Mouse (Mus musculus) kidney, postnatal 0 days (tissue): ENCODE data around the gene Meis1. TPM values are rescaled to one million over a fixed set of nuclear protein-coding genes. Genes with fewer than 3 reads are reported as not detected.
A peak's percentile ranks its signal among the peaks of the same experiment; 100 is the strongest.

Experiments used
- ATAC-seq: fragments of 200-750 bp; cut with Nextera tagmentation; replicated peaks from 2 replicates; pipeline ENCODE4 v1.8.0; 2017; ENCODE audit warnings: low read depth, moderate number of reproducible peaks, moderate TSS enrichment, moderate library complexity; ENCODE audit not compliant: low FRiP score
- DNase-seq: peaks from one replicate; pipeline ENCODE4 v3.0.0-alpha.2; 2016; ENCODE audit warnings: low spot score
- H3K27ac ChIP-seq: fragments of 300-500 bp; sonication (generic); 2 replicates; pipeline ENCODE4 v1.5.1; 2014; ENCODE audit warnings: mild to moderate bottlenecking
- H3K27me3 ChIP-seq: fragments of 300-500 bp; sonication (generic); 2 replicates; pipeline ENCODE4 v1.6.1; 2014; ENCODE audit warnings: low read length, mixed read lengths; ENCODE audit not compliant: insufficient read depth
- H3K36me3 ChIP-seq: fragments of 300-500 bp; sonication (generic); 2 replicates; pipeline ENCODE4 v1.6.1; 2014; ENCODE audit warnings: low read length, mixed read lengths; ENCODE audit not compliant: insufficient read depth
- H3K4me1 ChIP-seq: fragments of 300-500 bp; sonication (generic); replicated peaks from 2 replicates; pipeline ENCODE4 v1.6.1; 2014; ENCODE audit warnings: antibody characterized with exemption, low read length, mixed read lengths; ENCODE audit not compliant: insufficient read depth
- H3K4me2 ChIP-seq: fragments of 300-500 bp; sonication (generic); 2 replicates; pipeline ENCODE4 v1.6.1; 2014; ENCODE audit warnings: mild to moderate bottlenecking, low read length, moderate library complexity, mixed read lengths
- H3K4me3 ChIP-seq: fragments of 300-500 bp; sonication (generic); replicated peaks from 2 replicates; pipeline ENCODE4 v1.5.1; 2014; ENCODE audit warnings: low read depth, low read length
- H3K9ac ChIP-seq: fragments of 300-500 bp; sonication (generic); 2 replicates; pipeline ENCODE4 v1.6.1; 2014; ENCODE audit warnings: low read depth, low read length
- H3K9me3 ChIP-seq: fragments of 300-500 bp; sonication (generic); replicated peaks from 2 replicates; pipeline ENCODE4 v1.6.1; 2016; ENCODE audit warnings: low read length, inconsistent platforms, mixed read lengths
- CTCF ChIP-seq: IDR thresholded peaks from 2 replicates; pipeline ENCODE4 v1.5.1; 2016; ENCODE audit warnings: antibody characterized with exemption, low read depth, mild to moderate bottlenecking, moderate library complexity
- WGBS: fragments of 180-500 bp; shearing (Covaris S2); extraction: QIAGEN DNeasy Blood & Tissue Kit; methylation state at CpG from one replicate; pipeline ENCODE4 v1.1.7; 2014; 5-methylcytosine and 5-hydroxymethylcytosine counted together
- polyA plus RNA-seq: library from polyadenylated mRNA; unstranded; fragments of >200 nt; fragmentation: Nextera tagmentation; extraction: Ambion mirVana; gene quantifications from 2 replicates; pipeline ENCODE4 v1.2.1, GENCODE M21; 2015

Gene Meis1
- polyA plus RNA-seq, 1 experiment from 2014 or later, result 59.0 TPM

DNA sequence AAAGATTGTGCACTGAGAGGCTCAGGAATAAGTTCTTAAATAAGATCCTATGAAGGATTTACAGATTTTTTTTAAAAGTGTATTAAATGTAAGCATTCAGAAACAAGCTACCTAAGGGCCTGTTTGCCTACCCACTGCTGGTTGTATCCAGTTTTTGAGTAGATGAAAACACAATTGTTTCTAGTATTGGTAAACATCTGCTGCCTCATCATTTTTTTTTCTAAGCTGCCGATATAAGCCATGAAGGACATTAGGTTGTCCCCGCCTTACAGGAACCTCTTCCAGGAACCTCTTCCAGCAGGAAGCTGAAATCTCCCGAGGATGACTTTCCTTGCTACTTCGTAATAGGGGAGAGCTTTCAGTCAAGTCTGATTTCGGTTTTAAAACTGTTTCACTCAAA is 11.7 kb downstream of the Meis1 start:
- peak overlapping the region; percentile 86 for H3K4me2 ChIP-seq
- 0 out of 2 replicates have a peak, but pooled peaks cover 4% of the 10 kb centered on the region for H3K27me3 ChIP-seq
- no peaks in the 10 kb centered on the region for H3K9me3 ChIP-seq
- DNase-seq (peak; percentile 31), ATAC-seq (no peak)
- H3K4me1 ChIP-seq, result no peaks in the 10 kb centered on the region
- H3K36me3 ChIP-seq, result no peaks in the 10 kb centered on the region
- H3K9ac ChIP-seq, result peak overlapping the region; percentile 43
- 50% methylated on average over 5 of the region's 5 CpGs for WGBS
- peak overlapping the region; percentile 76 for H3K27ac ChIP-seq
- 0 out of 2 replicates have a peak overlapping the region, but pooled peaks have one; percentile 27 for H3K4me3 ChIP-seq
- no peak for TF ChIP-seq CTCF

DNA sequence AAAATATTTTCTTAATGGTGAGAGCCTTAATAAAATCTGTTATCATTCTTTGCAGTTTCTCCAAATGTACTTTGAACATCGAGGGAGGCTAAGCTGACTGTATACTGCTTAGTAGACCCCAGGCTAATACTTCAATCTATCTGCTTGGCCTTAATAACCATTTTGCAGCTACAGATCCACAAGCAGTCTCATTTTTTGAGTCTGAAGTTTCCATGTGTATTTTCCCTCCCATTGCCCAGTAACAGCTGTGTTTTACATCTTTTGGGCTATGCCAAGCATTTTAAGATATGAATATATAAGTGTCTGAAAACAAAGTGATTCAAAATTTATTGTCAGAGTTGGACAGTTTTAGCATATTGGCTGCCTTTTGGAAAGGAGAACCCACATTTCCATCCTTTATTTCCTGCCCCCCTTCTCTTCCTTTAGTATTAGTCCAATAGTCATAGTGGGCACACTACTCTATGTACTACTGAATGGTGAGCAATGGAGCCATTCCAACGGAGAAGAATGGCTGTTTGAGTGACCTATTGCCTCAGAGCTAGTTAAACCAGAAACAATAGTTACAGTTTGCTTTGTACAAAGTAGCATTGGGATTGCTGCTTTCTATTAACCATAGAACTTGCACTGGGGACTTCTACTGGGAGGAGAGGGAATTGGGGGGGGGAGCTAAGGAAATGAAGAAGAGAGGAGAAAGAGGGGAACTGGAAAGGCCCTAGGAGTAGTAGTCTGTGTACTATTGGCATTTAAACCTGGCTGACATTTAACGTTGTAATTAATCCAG is 12.7 kb downstream of the Meis1 start:
- Histone ChIP-seq H3K27me3 (0 out of 2 replicates have a peak, but pooled peaks cover 4% of the 10 kb centered on the region), H3K4me3 (no peak overlapping the region), H3K27ac (peak overlapping the region; percentile 60), H3K9ac (no peak overlapping the region), H3K9me3 (no peaks in the 10 kb centered on the region), H3K4me2 (0 out of 2 replicates have a peak overlapping the region, but pooled peaks have one; percentile 10), H3K4me1 (no peaks in the 10 kb centered on the region), H3K36me3 (0 out of 2 replicates have a peak, but pooled peaks cover 4% of the 10 kb centered on the region)
- ATAC-seq (no peak), DNase-seq (peak; percentile 44)
- WGBS, result 46% methylated on average over 3 of the region's 3 CpGs
- no peak for TF ChIP-seq CTCF

DNA sequence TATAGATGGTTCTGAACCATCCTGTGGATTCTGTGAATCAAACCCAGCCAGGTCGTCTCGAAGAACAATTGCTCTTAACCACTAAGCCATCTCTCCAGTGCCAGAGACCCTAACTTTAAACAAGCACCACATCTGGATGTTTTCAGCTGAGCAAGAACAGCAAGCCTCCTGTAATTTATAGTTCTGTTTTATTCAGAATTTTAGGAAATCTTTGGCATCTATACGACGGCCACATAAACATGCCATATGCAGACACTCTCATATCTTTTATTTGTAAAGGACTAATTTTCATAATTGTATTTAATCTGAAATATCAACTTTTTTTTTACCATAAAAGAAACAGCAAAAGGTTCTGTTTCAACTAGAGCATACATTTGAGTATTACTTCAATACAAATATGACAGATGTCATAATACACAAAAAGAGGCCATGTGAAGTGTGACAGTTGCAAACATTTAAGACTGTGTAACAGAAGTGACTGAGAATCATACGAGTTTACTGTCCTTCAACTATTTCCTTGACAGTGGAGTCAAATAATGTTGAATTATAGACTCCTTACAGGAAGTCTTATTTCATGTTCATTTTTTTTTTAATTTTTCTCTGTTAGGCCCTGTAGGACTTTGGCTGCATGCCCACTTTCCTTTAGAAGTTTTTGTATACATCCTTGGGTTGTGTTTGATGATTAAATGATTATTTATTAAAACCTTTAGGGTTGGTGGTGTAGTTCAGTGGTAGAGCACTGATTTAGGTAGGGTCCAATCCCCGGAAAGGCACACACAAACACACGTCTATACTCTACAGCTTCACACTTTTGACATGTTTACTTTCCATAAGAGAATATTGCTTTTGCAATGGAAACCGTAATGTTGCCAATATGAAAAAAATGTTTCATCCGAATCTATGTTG is 13.5 kb downstream of the Meis1 start:
- ATAC-seq (no peak), DNase-seq (peak; percentile 71)
- Histone ChIP-seq H3K27ac (no peak overlapping the region), H3K9me3 (no peaks in the 10 kb centered on the region), H3K4me1 (no peaks in the 10 kb centered on the region), H3K4me3 (no peak overlapping the region), H3K36me3 (0 out of 2 replicates have a peak, but pooled peaks cover 4% of the 10 kb centered on the region), H3K9ac (no peak overlapping the region), H3K27me3 (0 out of 2 replicates have a peak, but pooled peaks cover 4% of the 10 kb centered on the region), H3K4me2 (no peak overlapping the region)
- 58% methylated on average over 9 of the region's 9 CpGs for WGBS
- TF ChIP-seq CTCF, result no peak

DNA sequence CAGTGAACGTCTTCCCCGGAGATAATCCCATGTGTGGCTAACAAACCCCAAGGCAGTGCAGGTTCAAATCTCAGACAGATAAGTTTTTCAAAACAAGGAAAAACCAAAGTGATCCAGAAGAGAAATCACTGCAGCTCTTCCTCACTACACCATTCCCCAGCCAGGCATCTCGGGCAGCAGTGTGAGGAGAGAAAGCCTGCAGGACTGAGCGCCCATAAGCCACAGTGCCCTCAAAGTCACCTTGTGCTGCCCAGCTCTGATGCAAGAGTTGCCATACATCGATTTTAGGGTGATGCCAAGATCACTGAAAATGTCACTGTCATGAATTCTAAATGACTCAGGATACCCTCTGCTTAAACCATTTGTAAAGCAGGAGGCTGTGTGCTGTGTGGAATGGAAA is 15.7 kb downstream of the Meis1 start:
- Histone ChIP-seq H3K9me3 (no peaks in the 10 kb centered on the region), H3K4me1 (no peaks in the 10 kb centered on the region), H3K27ac (no peak overlapping the region), H3K27me3 (no peaks in the 10 kb centered on the region), H3K9ac (no peak overlapping the region), H3K36me3 (0 out of 2 replicates have a peak, but pooled peaks cover 4% of the 10 kb centered on the region), H3K4me3 (no peak overlapping the region), H3K4me2 (no peak overlapping the region)
- no peak for TF ChIP-seq CTCF
- no peak for ATAC-seq
- DNase-seq, result no peak
- WGBS, result 70% methylated on average over 5 of the region's 5 CpGs

DNA sequence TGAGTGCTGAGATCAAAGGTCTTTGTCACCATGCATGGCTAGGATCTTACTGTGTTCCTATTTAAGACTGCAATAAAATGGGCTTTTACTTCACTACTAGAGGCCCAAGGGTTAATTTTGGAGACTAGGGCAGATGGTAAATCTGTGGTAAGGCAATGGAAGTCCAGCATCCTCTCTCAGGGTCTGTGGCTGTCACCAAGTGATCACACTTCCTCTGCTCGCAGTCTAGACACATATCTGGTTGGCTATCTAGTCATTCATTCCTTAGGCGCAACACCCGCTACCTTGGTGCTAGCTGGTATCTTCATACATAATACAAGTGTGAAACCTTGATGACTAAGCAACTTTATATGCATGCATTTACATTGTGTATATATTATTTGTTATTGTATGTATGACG is 22.0 kb downstream of the Meis1 start:
- no peak for TF ChIP-seq CTCF
- Histone ChIP-seq H3K4me2 (no peak overlapping the region), H3K9ac (no peak overlapping the region), H3K27ac (no peak overlapping the region), H3K27me3 (no peaks in the 10 kb centered on the region), H3K36me3 (0 out of 2 replicates have a peak, but pooled peaks cover 16% of the 10 kb centered on the region), H3K9me3 (no peaks in the 10 kb centered on the region), H3K4me1 (no peaks in the 10 kb centered on the region), H3K4me3 (no peak overlapping the region)
- DNase-seq (no peak), ATAC-seq (no peak)
- WGBS, result 95% methylated on average over 4 of the region's 4 CpGs

DNA sequence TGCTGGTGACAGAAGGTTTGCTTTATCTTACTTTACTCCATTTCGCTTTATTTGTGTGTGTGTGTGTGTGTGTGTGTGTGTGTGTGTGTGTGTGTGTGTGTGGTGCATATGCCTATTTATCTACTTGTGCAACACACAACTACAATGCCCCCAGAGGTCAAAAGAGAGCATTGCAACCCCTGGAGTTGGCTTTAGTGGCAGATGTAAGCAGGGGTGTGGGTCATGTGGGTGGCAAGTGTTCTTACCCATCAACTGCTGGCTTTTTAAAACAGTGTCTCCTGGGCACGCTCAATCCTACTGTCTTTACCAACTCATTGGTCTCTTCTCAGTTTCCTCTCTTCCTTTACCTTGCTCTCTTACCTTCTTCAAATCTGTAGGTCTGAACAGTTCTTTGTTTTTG is 22.5 kb downstream of the Meis1 start:
- no peak for DNase-seq
- ATAC-seq, result no peak
- Histone ChIP-seq H3K4me2 (no peak overlapping the region), H3K9me3 (no peaks in the 10 kb centered on the region), H3K36me3 (0 out of 2 replicates have a peak, but pooled peaks cover 13% of the 10 kb centered on the region), H3K9ac (no peak overlapping the region), H3K4me3 (no peak overlapping the region), H3K27ac (no peak overlapping the region), H3K4me1 (no peaks in the 10 kb centered on the region), H3K27me3 (no peaks in the 10 kb centered on the region)
- TF ChIP-seq CTCF, result 0 out of 2 replicates have a peak, but pooled peaks have one; percentile 24
- 89% methylated on average over 2 of the region's 2 CpGs for WGBS
